Mouse (Mus musculus) gastrocnemius, postnatal 36 days (tissue): Measurements from ENCODE around the gene Cnnm4. TPM values are rescaled to one million over a fixed set of nuclear protein-coding genes. Genes with fewer than 3 reads are reported as not detected.

Experiments used
- DNase-seq, 2 experiments: peaks; one replicate each; pipeline ENCODE4 v3.0.0; 2022
- intact Hi-C: fragments of 180-260 bp; cut with DNase I; formaldehyde crosslinking; loops from one replicate; pipeline ENCODE4 v1.15.1; 2025
- total RNA-seq, 2 experiments: library from RNA; stranded (reverse); gene quantifications; 2 replicates each; pipeline ENCODE4 v1.2.3; 2021

Gene Cnnm4
- total RNA-seq, 2 experiments from 2014 or later = 7.0 to 7.1 TPM

DNA sequence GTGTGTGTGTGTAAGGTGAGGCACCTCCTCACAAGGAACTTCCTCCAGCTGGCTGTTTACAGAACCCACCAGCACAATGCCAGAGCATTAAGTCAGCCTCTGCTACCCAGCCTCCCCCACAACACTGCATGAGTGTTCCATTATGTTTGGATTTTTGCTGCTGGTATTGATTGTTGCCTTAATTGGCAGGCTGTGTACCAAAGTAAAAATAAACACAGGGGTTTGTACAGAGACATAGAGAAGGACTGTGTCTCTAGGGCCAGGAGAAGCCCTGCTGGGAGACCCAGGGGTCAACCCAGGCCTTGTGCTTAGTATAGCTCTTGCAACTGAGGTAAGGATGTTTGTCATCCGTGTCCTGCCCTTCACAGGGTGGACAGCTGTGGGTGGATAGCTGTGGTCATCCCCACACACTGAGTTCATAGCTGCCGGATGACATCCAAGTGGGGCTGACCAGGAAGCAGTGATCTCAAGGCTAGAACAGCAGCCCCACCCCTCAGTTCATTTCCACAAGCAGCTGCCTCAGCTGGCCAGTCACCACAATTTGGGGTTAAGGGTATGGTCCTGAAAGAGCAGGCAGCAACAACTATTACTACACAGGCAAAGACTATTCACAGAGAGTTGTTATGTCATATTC is 1.5 kb upstream of the Cnnm4 start:
- intact Hi-C loops = no loop called here
- peak; percentile 31 to 39 for DNase-seq

- intact Hi-C loops = loop anchor here (2.0 kb wide), 1 partner anchor 101 kb away; no protein-coding TSS in a partner anchor
- no peak for DNase-seq
Observed at GRCm38 (mm10) chr1:36472106-36472440, 653 bp downstream of the Cnnm4 start.

GRCm38 (mm10) chr1:36473211-36473780 is 1.9 kb downstream of the Cnnm4 start:
- intact Hi-C loops = loop anchor here (2.0 kb wide), 1 partner anchor 102 kb away; no protein-coding TSS in a partner anchor
- DNase-seq = no peak

DNA sequence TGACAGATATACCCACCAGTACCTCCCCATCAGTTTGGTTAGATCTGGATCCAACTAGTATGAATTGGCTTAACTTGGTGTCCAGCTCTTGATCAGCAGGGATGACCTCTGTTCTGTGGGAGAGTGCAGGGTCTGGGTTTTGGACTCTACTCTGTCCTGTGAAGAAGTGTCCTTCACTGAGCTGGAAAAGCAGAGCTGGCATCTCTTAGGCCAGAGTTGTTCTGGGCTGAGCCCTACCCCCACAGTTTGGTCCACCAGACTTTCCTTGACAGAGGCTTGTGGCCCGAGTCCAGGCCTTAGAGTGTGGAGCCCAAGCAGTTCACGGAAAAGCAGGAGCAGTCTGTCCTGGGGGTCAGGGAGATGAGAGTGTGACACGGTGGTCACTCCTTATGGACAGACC is 3.2 kb downstream of the Cnnm4 start:
- intact Hi-C loops = no loop called here
- no peak for DNase-seq

GRCm38 (mm10) chr1:36475480-36476110 is 4.2 kb downstream of the Cnnm4 start:
- no peak for DNase-seq
- intact Hi-C loops = no loop called here

DNA sequence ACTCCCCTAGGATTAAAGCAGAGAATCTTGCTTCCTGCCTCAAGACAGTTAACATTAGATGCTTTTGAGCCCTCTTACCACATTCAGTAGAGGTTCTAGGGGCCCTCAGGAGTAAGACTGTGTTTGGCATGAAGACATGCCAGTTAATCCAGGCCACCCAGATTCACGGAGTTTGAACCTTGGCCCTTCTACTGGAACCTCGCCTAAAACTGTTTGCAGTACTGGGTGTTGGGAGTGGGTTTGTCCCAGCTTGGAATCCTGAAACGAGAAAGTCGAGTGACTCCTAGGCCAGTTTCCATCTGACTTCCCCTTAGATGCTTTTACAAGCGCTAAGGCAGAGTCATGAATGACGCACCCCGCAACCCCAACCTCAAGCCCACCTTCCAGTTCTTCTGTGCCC is 5.0 kb downstream of the Cnnm4 start:
- DNase-seq = no peak
- intact Hi-C loops = no loop called here

GRCm38 (mm10) chr1:36478343-36478795 is 6.9 kb downstream of the Cnnm4 start:
- intact Hi-C loops = no loop called here
- no peak for DNase-seq

DNA sequence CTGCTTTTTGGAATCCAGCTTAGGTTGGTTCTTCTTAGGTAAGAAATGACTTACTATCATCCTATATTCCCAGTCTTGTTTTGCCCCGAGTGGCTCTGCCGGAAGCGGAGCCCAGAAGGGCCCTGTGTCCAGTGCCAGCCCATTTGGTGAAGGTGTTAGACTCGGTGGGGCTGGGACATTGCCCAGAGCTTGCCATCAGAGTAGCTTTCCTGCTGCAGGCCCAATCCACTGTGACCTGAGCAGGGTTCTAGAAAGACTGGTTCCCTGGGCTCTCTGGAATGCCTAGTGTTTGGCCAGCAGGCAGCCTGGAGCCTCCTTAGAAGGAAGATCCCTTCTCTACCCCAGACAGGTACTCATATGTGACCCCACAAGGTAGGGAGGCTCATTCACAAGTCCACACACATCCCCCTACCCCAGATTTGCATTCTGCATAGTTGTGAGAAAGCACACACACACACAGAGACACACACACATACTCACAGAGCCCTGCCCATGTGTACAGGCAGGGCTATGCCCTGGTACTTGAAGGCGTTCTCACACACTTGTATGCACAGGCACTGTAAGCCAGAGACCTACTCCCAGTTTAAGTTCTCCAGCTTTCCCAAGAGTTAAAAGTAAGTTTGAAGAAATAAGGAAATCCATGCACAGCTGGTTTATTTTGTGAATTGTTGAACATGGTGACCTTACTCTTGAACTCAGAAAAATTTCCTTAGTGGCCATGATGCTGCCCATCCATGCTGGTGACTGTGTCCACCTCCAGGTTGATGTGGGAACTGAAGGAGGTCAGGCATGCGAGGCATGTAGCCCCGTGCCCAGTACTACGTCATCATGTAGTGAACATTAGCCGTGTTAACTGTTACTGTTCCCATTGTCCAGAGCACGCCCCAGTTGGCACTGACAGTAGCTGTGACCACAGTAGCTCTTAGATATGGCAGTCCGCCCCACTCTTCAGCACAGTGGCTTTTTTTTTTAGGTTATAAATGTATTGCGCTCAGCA is 8.8 kb downstream of the Cnnm4 start:
- no peak for DNase-seq
- intact Hi-C loops = no loop called here

DNA sequence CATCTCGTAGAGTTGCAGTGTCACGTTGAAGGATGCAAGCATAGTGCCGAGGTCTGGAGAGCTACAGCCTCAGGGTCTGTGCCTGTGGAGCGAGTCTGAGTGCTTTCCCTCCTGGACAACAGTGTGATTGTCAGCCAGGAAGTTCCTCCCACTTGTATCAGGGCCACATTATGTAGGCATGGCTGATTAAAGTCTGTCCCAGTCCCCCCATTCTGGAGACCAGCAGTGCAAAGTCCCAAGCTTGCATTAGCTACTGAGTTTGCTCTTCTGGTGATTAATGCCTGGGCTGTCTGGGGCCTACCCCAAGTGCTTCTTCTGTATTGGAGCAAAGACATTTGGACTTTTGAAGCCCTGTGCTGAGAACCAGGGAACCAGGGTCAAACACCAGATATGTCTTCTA is 12.4 kb downstream of the Cnnm4 start:
- DNase-seq = no peak
- intact Hi-C loops = no loop called here

- intact Hi-C loops = no loop called here
- no peak for DNase-seq
Observed at GRCm38 (mm10) chr1:36485080-36485479, 13.7 kb downstream of the Cnnm4 start.

DNA sequence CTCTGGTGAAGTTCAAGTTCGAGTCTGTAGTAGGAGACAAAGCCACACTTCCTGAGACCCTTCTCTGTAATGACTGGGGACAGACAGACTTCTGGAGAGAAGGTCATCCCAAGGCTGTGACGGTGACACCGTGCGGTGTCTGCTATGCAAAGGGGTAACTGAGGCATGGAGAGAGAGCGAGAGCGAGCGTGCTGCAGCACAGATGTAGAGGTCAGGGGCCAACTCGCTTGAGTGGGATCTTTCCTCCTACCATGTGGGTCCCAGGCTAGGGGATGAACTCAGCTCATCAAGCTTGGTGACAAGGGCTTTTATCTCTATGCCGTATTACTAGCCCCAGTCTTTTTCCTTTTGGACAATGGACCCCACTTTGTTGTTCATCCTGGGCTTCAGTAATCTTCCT is 15.7 kb downstream of the Cnnm4 start:
- intact Hi-C loops = no loop called here
- DNase-seq = no peak

DNA sequence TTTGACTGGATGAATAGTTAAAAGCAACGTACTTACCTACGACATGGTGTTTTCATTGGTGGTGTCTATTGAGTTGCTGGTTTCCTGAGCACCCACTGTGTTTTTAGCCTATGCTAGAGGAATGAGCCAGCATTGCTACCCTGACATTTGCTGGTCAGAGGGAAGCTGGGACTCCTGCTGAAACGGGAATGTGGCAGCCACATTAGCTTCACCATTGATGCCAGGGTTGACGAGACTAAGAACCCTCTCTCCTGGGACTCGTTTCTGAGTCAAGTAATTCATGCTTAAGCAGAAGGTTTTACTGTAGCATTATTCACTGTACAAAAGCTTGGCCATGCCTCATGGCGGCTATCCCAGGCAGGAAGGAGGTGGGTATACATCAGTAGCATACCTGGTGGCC is 18.2 kb downstream of the Cnnm4 start:
- no peak for DNase-seq
- intact Hi-C loops = no loop called here

DNA sequence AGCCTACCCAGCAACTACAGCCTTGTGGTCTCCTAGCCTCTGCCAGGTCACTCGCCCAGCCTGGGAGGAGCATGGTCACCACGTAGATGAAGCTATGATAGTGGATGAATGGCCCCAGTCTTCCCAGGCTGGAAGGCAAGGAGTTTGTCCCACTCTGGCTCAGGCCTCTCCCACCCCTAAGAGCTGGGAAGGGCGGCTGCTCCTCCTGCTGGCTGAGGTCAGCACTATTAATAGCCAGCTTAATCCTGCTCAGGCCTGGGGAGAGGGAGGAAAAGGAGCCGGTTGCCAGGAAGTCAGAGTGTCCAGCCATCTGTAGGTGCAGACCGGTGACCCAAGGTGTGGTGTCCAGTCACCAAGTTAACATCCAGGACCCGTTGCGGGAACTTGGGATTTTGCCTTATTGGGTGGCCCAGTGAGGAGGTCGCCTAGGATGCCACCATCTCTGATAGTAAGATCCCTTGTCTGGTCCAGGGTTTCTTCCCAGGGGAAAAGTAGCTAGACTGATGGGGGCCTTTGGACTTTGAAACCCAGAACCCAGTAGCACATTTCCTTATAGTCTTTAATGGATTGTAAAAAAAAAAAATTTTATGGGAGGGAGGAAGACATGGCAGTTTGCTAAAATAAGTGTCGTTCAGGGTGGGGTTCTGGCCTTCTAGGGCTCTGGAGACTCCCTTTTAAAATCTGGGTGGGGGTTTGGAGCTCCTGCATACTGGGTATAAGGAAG is 21.2 kb downstream of the Cnnm4 start:
- peak; percentile 51 to 58 for DNase-seq
- intact Hi-C loops = no loop called here

GRCm38 (mm10) chr1:36493299-36493698 is 21.9 kb downstream of the Cnnm4 start:
- intact Hi-C loops = no loop called here

DNA sequence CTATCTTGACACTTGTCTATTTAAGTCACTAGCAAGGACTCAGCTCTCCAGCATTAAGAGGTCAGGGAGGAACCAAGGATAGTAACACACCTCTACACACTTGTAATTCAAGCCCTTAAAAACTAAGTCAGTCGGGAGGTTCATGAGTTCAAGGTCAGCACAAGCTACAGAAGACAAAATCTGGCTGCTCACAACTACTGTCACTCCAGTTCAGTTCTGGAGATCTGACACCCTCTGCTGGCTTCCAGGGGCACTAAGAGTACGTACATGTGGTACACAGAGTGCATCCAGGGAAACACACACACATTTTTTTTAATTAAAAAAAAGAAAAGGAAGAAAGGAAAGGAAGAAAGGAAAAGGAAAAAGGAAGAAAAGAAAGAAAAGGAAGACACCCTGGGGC is 25.3 kb downstream of the Cnnm4 start:
- no peak for DNase-seq

More at GRCm38 (mm10) chr1:36493299-36493698, 21.9 kb downstream of the Cnnm4 start:
- DNase-seq = no peak

GRCm38 (mm10) chr1:36497312-36497711 is 25.9 kb downstream of the Cnnm4 start:
- DNase-seq = no peak
- intact Hi-C loops = loop anchor here (5.0 kb wide), 2 partner anchors 130 to 175 kb away; partner anchors contain the start of gene Kansl3

More for the DNA sequence above, 25.3 kb downstream of the Cnnm4 start:
- intact Hi-C loops = loop anchor here (5.0 kb wide), 2 partner anchors 129 to 174 kb away; partner anchors contain the start of gene Kansl3

DNA sequence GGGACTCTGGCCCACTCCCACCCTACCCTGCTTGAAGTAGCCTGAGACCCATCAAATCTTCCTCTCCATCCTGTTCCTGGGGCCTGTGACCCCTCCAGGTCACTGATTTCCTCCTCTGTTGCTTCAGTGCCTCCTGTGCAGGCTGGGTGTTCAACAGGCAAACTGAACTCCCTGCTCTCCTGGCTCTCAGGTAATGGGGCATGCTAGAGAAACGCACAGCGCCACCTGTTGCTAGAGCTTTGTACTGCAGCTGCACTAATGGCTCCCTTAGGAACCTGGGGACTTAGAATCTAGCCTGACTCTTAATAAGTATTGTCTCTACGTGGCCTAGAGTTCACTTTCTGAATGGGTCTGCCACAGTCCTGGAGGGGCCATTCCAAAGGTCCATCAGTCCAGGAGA is 29.8 kb downstream of the Cnnm4 start:
- DNase-seq = peak; percentile 60 to 72
- intact Hi-C loops = no loop called here

- DNase-seq = no peak
- intact Hi-C loops = no loop called here
Observed at GRCm38 (mm10) chr1:36508238-36508637, 36.8 kb downstream of the Cnnm4 start.

GRCm38 (mm10) chr1:36511289-36512021 is 40.0 kb downstream of the Cnnm4 start, which contains the start of gene Cnnm3:
Cnnm3 (plus strand) TSS chr1:36511867.
- intact Hi-C loops = no loop called here

More at GRCm38 (mm10) chr1:36511289-36512021, 40.0 kb downstream of the Cnnm4 start, which contains the start of gene Cnnm3:
- peak; percentile 99 to 100 for DNase-seq
